Mouse (Mus musculus) hindbrain, postnatal 0 days (tissue): ENCODE data around the gene Cldn13. TPM values are rescaled to one million over a fixed set of nuclear protein-coding genes. Genes with fewer than 3 reads are reported as not detected.
A peak's percentile ranks its signal among the peaks of the same experiment; 100 is the strongest.
"Not testable (repeated sequence)": the region's sequence is repeated elsewhere in the genome, so short reads cannot be mapped to it uniquely, and the experiment has no call there.

Experiments used
- ATAC-seq: fragments of 200-750 bp; cut with Nextera tagmentation; 2 replicates; pipeline ENCODE4 v1.8.0; 2017; ENCODE audit warnings: mild to moderate bottlenecking, moderate TSS enrichment, moderate library complexity
- DNase-seq: peaks from one replicate; pipeline ENCODE4 v3.0.0-alpha.2; 2015; ENCODE audit warnings: low spot score
- H3K27ac ChIP-seq: fragments of 300-500 bp; sonication (generic); 2 replicates; pipeline ENCODE4 v1.5.1; 2014; ENCODE audit warnings: mild to moderate bottlenecking
- H3K27me3 ChIP-seq: fragments of 300-500 bp; sonication (generic); 2 replicates; pipeline ENCODE4 v1.6.1; 2014; ENCODE audit warnings: low read length, mixed read lengths; ENCODE audit not compliant: insufficient read depth
- H3K36me3 ChIP-seq: fragments of 300-500 bp; sonication (generic); 2 replicates; pipeline ENCODE4 v1.6.1; 2014; ENCODE audit warnings: low read length, mixed read lengths; ENCODE audit not compliant: insufficient read depth
- H3K4me1 ChIP-seq: fragments of 300-500 bp; sonication (generic); 2 replicates; pipeline ENCODE4 v1.6.1; 2014; ENCODE audit warnings: antibody characterized with exemption, low read length, mixed read lengths; ENCODE audit not compliant: insufficient read depth
- H3K4me2 ChIP-seq: fragments of 300-500 bp; sonication (generic); 2 replicates; pipeline ENCODE4 v1.6.1; 2014; ENCODE audit warnings: low read depth, mild to moderate bottlenecking, low read length, moderate library complexity, mixed read lengths
- H3K4me3 ChIP-seq: fragments of 300-500 bp; sonication (generic); 2 replicates; pipeline ENCODE4 v1.5.1; 2014; ENCODE audit warnings: low read length
- H3K9ac ChIP-seq: fragments of 300-500 bp; sonication (generic); replicated peaks from 2 replicates; pipeline ENCODE4 v1.6.1; 2014; ENCODE audit warnings: mild to moderate bottlenecking, low read length, moderate library complexity, mixed read lengths
- H3K9me3 ChIP-seq: fragments of 300-500 bp; sonication (generic); 2 replicates; pipeline ENCODE4 v1.6.1; 2016; ENCODE audit warnings: low read length, mixed read lengths
- CTCF ChIP-seq: IDR thresholded peaks from 2 replicates; pipeline ENCODE4 v1.5.1; 2016; ENCODE audit warnings: antibody characterized with exemption, control low read depth, low read depth
- WGBS: fragments of 180-500 bp; shearing (Covaris S2); extraction: QIAGEN DNeasy Blood & Tissue Kit; methylation state at CpG from one replicate; pipeline ENCODE4 v1.1.7; 2014; 5-methylcytosine and 5-hydroxymethylcytosine counted together
- polyA plus RNA-seq: library from polyadenylated mRNA; unstranded; fragments of >200 nt; fragmentation: Nextera tagmentation; extraction: Ambion mirVana; gene quantifications from 2 replicates; pipeline ENCODE4 v1.2.1, GENCODE M21; 2015
- total RNA-seq: library from RNA; depleted of rRNA; stranded (reverse); fragments of >200 nt; gene quantifications from 2 replicates; pipeline ENCODE4 v1.2.3, GENCODE M21; 2014

The Cldn13 gene
- total and polyA plus RNA-seq, 2 experiments from 2014 or later, result not detected

- Histone ChIP-seq H3K4me1 (0 out of 2 replicates have a peak, but pooled peaks cover 3% of the 10 kb centered on the region), H3K9me3 (no peaks in the 10 kb centered on the region), H3K36me3 (no peaks in the 10 kb centered on the region), H3K27ac (no peak overlapping the region), H3K4me2 (no peak overlapping the region), H3K9ac (no peak overlapping the region), H3K27me3 (no peaks in the 10 kb centered on the region), H3K4me3 (no peak overlapping the region)
- WGBS, result 95% methylated on average over 3 of the region's 3 CpGs
- DNase-seq (no peak), ATAC-seq (no peak)
- no peak for TF ChIP-seq CTCF
These were observed 19.3 kb upstream of the Cldn13 start for GRCm38 (mm10) chr5:134934666-134935065.

- WGBS, result 91% methylated on average over 5 of the region's 5 CpGs
- not testable (repeated sequence) for H3K4me1 ChIP-seq, H3K9ac ChIP-seq, H3K27me3 ChIP-seq, H3K4me2 ChIP-seq, H3K9me3 ChIP-seq, H3K4me3 ChIP-seq, ATAC-seq, H3K36me3 ChIP-seq, DNase-seq, H3K27ac ChIP-seq
These were observed 18.4 kb upstream of the Cldn13 start for GRCm38 (mm10) chr5:134933686-134934085.

- 96% methylated on average over 8 of the region's 8 CpGs for whole genome bisulfite sequencing
- Histone ChIP-seq H3K4me3 (no peak overlapping the region), H3K27me3 (no peaks in the 10 kb centered on the region), H3K4me1 (0 out of 2 replicates have a peak, but pooled peaks cover 3% of the 10 kb centered on the region), H3K27ac (no peak overlapping the region), H3K9me3 (no peaks in the 10 kb centered on the region), H3K9ac (no peak overlapping the region), H3K4me2 (no peak overlapping the region), H3K36me3 (no peaks in the 10 kb centered on the region)
- no peak for TF ChIP-seq CTCF
- no peak for ATAC-seq
- no peak for DNase-seq
These were observed 18.0 kb upstream of the Cldn13 start for GRCm38 (mm10) chr5:134933281-134933680.

- 0 out of 2 replicates have a peak, but pooled peaks cover 3% of the 10 kb centered on the region for H3K4me1 ChIP-seq
- H3K36me3 ChIP-seq, result no peaks in the 10 kb centered on the region
- ATAC-seq (peak; percentile 48), DNase-seq (peak; percentile 78)
- WGBS, result 46% methylated on average over 9 of the region's 9 CpGs
- H3K4me2 ChIP-seq, result peak overlapping the region; percentile 100
- H3K4me3 ChIP-seq, result peak overlapping the region; percentile 74
- peak; percentile 54 for TF ChIP-seq CTCF
- no peak overlapping the region for H3K27ac ChIP-seq
- H3K9me3 ChIP-seq, result no peaks in the 10 kb centered on the region
- peak overlapping the region; percentile 68 for H3K9ac ChIP-seq
- H3K27me3 ChIP-seq, result no peaks in the 10 kb centered on the region
These were observed 17.6 kb upstream of the Cldn13 start for GRCm38 (mm10) chr5:134932903-134933276.

GRCm38 (mm10) chr5:134932179-134932902 lies 17.0 kb upstream of the Cldn13 start, which contains the start of gene Mettl27:
Gene Mettl27 (plus strand): TSS chr5:134932368.
- Histone ChIP-seq H3K36me3 (no peaks in the 10 kb centered on the region), H3K9ac (peak within 1 kb of the TSS; percentile 68), H3K27ac (peak within 1 kb of the TSS; percentile 20; the same call in 1 of the 2 replicates), H3K4me3 (peak within 1 kb of the TSS; percentile 74), H3K9me3 (no peaks in the 10 kb centered on the region), H3K27me3 (no peaks in the 10 kb centered on the region), H3K4me2 (peak within 1 kb of the TSS; percentile 100), H3K4me1 (0 out of 2 replicates have a peak, but pooled peaks cover 3% of the 10 kb centered on the region)
- ATAC-seq, result peak; percentile 97
- DNase-seq, result peak; percentile 92
- no peak for TF ChIP-seq CTCF
- under 1% methylated on average over 41 of the region's 41 CpGs for WGBS

- WGBS, result 95% methylated on average over 2 of the region's 2 CpGs
- Histone ChIP-seq H3K27me3 (no peaks in the 10 kb centered on the region), H3K4me2 (no peak overlapping the region), H3K27ac (no peak overlapping the region), H3K36me3 (no peaks in the 10 kb centered on the region), H3K4me1 (0 out of 2 replicates have a peak, but pooled peaks cover 3% of the 10 kb centered on the region), H3K9me3 (no peaks in the 10 kb centered on the region), H3K9ac (no peak overlapping the region), H3K4me3 (no peak overlapping the region)
- no peak for DNase-seq
- no peak for TF ChIP-seq CTCF
- ATAC-seq, result no peak
These were observed 14.7 kb upstream of the Cldn13 start for GRCm38 (mm10) chr5:134929988-134930387.

GRCm38 (mm10) chr5:134926726-134927125 lies 11.4 kb upstream of the Cldn13 start:
- H3K9me3 ChIP-seq, result no peaks in the 10 kb centered on the region
- no peaks in the 10 kb centered on the region for H3K4me1 ChIP-seq
- ATAC-seq (no peak), DNase-seq (no peak)
- no peak overlapping the region for H3K4me2 ChIP-seq
- H3K27me3 ChIP-seq, result no peaks in the 10 kb centered on the region
- no peak overlapping the region for H3K4me3 ChIP-seq
- no peak overlapping the region for H3K27ac ChIP-seq
- WGBS, result 75% methylated on average over 4 of the region's 4 CpGs
- no peak overlapping the region for H3K9ac ChIP-seq
- no peak for TF ChIP-seq CTCF
- H3K36me3 ChIP-seq, result no peaks in the 10 kb centered on the region
